Mouse (Mus musculus): ENCODE results near the gene Gmnc. TPM values are rescaled to one million over a fixed set of nuclear protein-coding genes. Genes with fewer than 3 reads are reported as not detected.

Gmnc gene
- total and polyA plus RNA-seq, 3 experiments, result not detected

- H3K27me3 ChIP-seq (replicated peaks), result no peaks in the 10 kb centered on the region
- no peaks in the 10 kb centered on the region for H3K9me3 ChIP-seq (replicated peaks; ENCODE audit: low read length)
- no peak overlapping the region for H3K4me2 ChIP-seq (ENCODE audit: insufficient read depth, low read depth, poor library complexity, severe bottlenecking)
- DNase-seq (ENCODE audit: extremely low read depth), result no peak
- dilution Hi-C loops (cut with MboI; ENCODE audit: extremely low pct_ligation_motif_present, extremely low pct_unique_long_range_greater_than_20kb, low sequenced_read_pairs), result no loop called here
- no peak overlapping the region for H3K27ac ChIP-seq (ENCODE audit: insufficient read depth, low read depth)
- H3K4me1 ChIP-seq (ENCODE audit: control insufficient read depth in 1 of 2, insufficient read depth in 2 of 2), result no peaks in the 10 kb centered on the region
- no peaks in the 10 kb centered on the region for H3K79me2 ChIP-seq (replicated peaks; ENCODE audit: control insufficient read depth, extremely low read depth, insufficient read depth, poor library complexity, severe bottlenecking)
- in situ Hi-C loops (cut with MboI; ENCODE audit: low pct_ligation_motif_present, low pct_unique_long_range_greater_than_20kb, low sequenced_read_pairs), result no loop called here
- TF ChIP-seq HCFC1 (IDR thresholded peaks at IDR 0.05; ENCODE audit: low read depth, low read length), result no peak
- no peak for TF ChIP-seq TCF12 (IDR thresholded peaks at IDR 0.05; ENCODE audit: low read depth, low read length)
- no peak for TF ChIP-seq USF1 (IDR thresholded peaks at IDR 0.05; ENCODE audit: low read depth, low read length)
- no peak for TF ChIP-seq SMC3 (IDR thresholded peaks at IDR 0.05; ENCODE audit: low read depth, low read length)
- no peak for TF ChIP-seq JUN (IDR thresholded peaks at IDR 0.05; ENCODE audit: insufficient read depth, low read depth, low read length)
- no peak for TF ChIP-seq EP300 (IDR thresholded peaks at IDR 0.05; ENCODE audit: low read length)
- no peak for TF ChIP-seq UBTF (IDR thresholded peaks at IDR 0.05; ENCODE audit: low read depth, low read length)
- TF ChIP-seq USF2 (conservative IDR thresholded peaks at IDR 0.05; ENCODE audit: low read depth, low read length), result no peak
- no peak for TF ChIP-seq ZNF384 (IDR thresholded peaks at IDR 0.05; ENCODE audit: low read depth, low read length)
- no peak for TF ChIP-seq GABPA (IDR thresholded peaks at IDR 0.05; ENCODE audit: insufficient replicate concordance, low read depth, low read length)
- H3K4me3 ChIP-seq (replicated peaks in 1 of 3; ENCODE audit: low read depth in 2 of 3, low read length in 2 of 3, poor library complexity in 1 of 3), result no peak overlapping the region
- H3K36me3 ChIP-seq (replicated peaks in 1 of 2; ENCODE audit: control insufficient read depth in 1 of 2, insufficient read depth in 1 of 2, low read length in 1 of 2), result no peaks in the 10 kb centered on the region
- H3K9ac ChIP-seq (ENCODE audit: insufficient read depth, low read depth), result no peak overlapping the region
Measured at GRCm38 (mm10) chr16:27026226-27026625, 34.8 kb upstream of the Gmnc start.

- dilution Hi-C loops (cut with MboI; ENCODE audit: extremely low pct_ligation_motif_present, extremely low pct_unique_long_range_greater_than_20kb, low sequenced_read_pairs) (no loop called here), in situ Hi-C loops (cut with MboI; ENCODE audit: low pct_ligation_motif_present, low pct_unique_long_range_greater_than_20kb, low sequenced_read_pairs) (no loop called here)
- Histone ChIP-seq H3K27me3 (replicated peaks) (no peaks in the 10 kb centered on the region), H3K4me1 (ENCODE audit: control insufficient read depth in 1 of 2, insufficient read depth in 2 of 2) (no peaks in the 10 kb centered on the region), H3K4me2 (ENCODE audit: insufficient read depth, low read depth, poor library complexity, severe bottlenecking) (no peak overlapping the region), H3K4me3 (replicated peaks in 1 of 3; ENCODE audit: low read depth in 2 of 3, low read length in 2 of 3, poor library complexity in 1 of 3) (no peak overlapping the region), H3K9me3 (replicated peaks; ENCODE audit: low read length) (no peaks in the 10 kb centered on the region), H3K36me3 (replicated peaks in 1 of 2; ENCODE audit: control insufficient read depth in 1 of 2, insufficient read depth in 1 of 2, low read length in 1 of 2) (no peaks in the 10 kb centered on the region), H3K79me2 (replicated peaks; ENCODE audit: control insufficient read depth, extremely low read depth, insufficient read depth, poor library complexity, severe bottlenecking) (no peaks in the 10 kb centered on the region), H3K27ac (ENCODE audit: insufficient read depth, low read depth) (no peak overlapping the region), H3K9ac (ENCODE audit: insufficient read depth, low read depth) (no peak overlapping the region)
- no peak for DNase-seq (ENCODE audit: extremely low read depth)
- TF ChIP-seq NRF1 (IDR thresholded peaks at IDR 0.05; ENCODE audit: low read depth, low read length), result no peak
- TF ChIP-seq MAZ (IDR thresholded peaks at IDR 0.05; ENCODE audit: low read depth, low read length), result no peak
- TF ChIP-seq ETS1 (conservative IDR thresholded peaks at IDR 0.05; ENCODE audit: low read depth, low read length), result no peak
- no peak for TF ChIP-seq HCFC1 (IDR thresholded peaks at IDR 0.05; ENCODE audit: low read depth, low read length)
- TF ChIP-seq ZMIZ1 (IDR thresholded peaks at IDR 0.05; ENCODE audit: low read depth, low read length), result no peak
- no peak for TF ChIP-seq SIN3A (IDR thresholded peaks at IDR 0.05; ENCODE audit: low read length)
- TF ChIP-seq BHLHE40 (IDR thresholded peaks at IDR 0.05; ENCODE audit: low read depth, low read length), result no peak
- TF ChIP-seq CHD2 (IDR thresholded peaks at IDR 0.05; ENCODE audit: low read length), result no peak
- no peak for TF ChIP-seq ZC3H11A (IDR thresholded peaks at IDR 0.05; ENCODE audit: low read depth, low read length)
- TF ChIP-seq ZKSCAN1 (IDR thresholded peaks at IDR 0.05; ENCODE audit: borderline replicate concordance, low read depth, low read length), result no peak
- no peak for TF ChIP-seq TBP (conservative IDR thresholded peaks at IDR 0.05; ENCODE audit: low read depth, low read length)
Measured at GRCm38 (mm10) chr16:27022746-27023145, 31.3 kb upstream of the Gmnc start.
